Mouse (Mus musculus): ENCODE data around the gene Ccdc89.

DNA sequence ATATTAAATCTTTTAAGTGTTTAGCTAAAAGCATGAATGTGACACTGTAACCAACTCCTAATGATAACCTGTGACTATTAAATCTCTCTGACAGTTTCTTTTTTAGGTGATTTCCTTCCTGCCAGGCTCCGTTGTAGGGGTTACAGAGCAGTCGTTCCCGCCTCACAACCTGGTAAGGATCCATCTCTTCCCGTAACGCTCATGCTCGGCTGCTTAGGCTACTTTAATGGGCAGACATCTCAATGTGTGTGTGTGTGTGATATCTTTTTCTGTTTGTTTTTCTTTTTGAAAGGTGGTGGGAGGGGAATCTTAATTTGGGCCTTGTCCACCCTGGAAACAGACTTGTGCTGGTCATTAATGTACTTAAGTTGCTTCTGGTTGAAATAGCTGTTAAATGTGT lies 17.8 kb downstream of the Ccdc89 start:
- no peak for TF ChIP-seq POLR2A (IDR thresholded peaks at IDR 0.05; ENCODE audit: low read depth, low read length)
- no peak for TF ChIP-seq CTCF (IDR thresholded peaks at IDR 0.05; ENCODE audit: borderline replicate concordance, insufficient read depth, low read length)
